Mouse (Mus musculus) liver, embryonic 14.5 days (tissue): ENCODE measurements at regions not wholly inside any gene's neighbourhood (a gene's known extent, or its start where the extent isn't known, plus 50 kb on each side); places are given as distances from the start of the nearest gene placed in this dataset.

ENCODE experiments used
- CTCF ChIP-seq: IDR thresholded peaks from 2 replicates; pipeline ENCODE4 v1.5.1; 2016; ENCODE audit warnings: antibody characterized with exemption, low read depth, control low read depth
- EP300 ChIP-seq: IDR thresholded peaks from 2 replicates; pipeline ENCODE4 v1.6.1; 2016; ENCODE audit warnings: antibody characterized with exemption, low read depth

GRCm38 (mm10) chr8:103138136-103138535 lies 352.7 kb upstream of the Cdh11 start:
- TF ChIP-seq CTCF (no peak), EP300 (no peak)
